Mouse (Mus musculus): Measurements from ENCODE around the gene Brd2.

The Brd2 gene

DNA sequence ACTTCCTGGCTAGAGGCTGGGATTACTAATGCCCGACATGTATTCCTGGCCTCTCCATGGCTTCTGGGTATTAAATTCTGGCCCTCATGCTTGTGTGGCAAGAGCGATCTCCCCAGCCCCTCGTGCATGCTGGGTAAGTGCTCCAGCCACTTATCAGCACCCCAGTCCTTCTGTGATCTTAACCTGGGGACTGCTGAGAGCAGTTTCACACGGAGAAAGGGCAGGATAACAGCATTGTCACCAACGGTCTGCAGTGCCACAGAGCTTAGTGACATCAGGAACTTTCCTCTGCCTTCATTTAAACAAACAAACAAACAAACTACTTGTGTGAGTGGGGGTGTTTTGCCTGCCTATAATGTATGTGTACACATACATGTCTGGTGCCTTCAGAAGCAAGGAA is 17.8 kb upstream of the Brd2 start:
- DNase-seq (ENCODE audit: low read depth, low spot score): no peak
- Histone ChIP-seq H3K36me3 (ENCODE audit: control insufficient read depth, insufficient read depth, low read length, poor library complexity, severe bottlenecking) (peaks cover 24% of the 10 kb centered on the region), H3K27me3 (ENCODE audit: control insufficient read depth, insufficient read depth, low read length, poor library complexity, severe bottlenecking) (no peaks in the 10 kb centered on the region)

DNA sequence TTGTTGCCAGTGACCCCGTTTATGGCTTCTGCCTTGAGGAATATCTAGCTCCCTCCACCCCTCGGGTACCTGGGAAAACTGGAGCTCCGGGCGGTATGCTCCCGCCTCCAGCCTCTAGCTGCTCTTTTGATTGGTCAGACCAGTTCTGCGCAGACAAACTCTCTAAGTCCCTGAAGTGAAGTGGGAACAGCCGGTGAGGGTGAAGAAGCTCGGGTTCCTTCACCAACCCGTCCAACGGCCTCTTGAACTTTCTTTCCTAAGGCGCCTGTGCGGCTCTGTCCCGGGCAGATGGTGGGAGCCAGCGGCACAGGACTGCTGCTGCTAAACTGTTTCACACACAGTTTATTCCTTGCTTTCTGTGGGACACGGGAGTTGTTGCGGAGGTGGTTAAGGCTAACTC is 17.0 kb upstream of the Brd2 start:
- no peak for DNase-seq (ENCODE audit: low read depth, low spot score)
- H3K27me3 ChIP-seq (ENCODE audit: control insufficient read depth, insufficient read depth, low read length, poor library complexity, severe bottlenecking): no peaks in the 10 kb centered on the region
- peaks cover 24% of the 10 kb centered on the region for H3K36me3 ChIP-seq (ENCODE audit: control insufficient read depth, insufficient read depth, low read length, poor library complexity, severe bottlenecking)

DNA sequence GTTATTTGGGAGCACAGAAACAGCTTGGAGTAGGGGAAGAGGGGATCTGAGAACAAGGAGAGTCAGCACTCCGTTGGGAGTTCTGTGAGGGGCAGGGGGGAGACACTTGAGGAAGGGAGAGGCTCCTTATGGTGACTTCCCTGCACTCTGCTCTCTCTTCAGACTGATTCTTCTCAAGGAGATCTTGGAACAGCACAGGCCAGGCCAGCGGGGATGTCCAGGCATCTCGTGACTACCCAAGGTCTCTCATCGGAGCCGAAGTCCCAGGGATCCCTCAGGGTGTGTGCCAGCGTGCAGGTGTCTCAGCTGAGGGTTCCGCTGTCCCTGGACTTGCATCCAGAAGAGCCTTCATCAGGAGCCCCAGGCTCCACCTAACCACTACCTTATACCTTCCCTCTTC is 16.2 kb upstream of the Brd2 start:
- Histone ChIP-seq H3K36me3 (ENCODE audit: control insufficient read depth, insufficient read depth, low read length, poor library complexity, severe bottlenecking) (peaks cover 24% of the 10 kb centered on the region), H3K27me3 (ENCODE audit: control insufficient read depth, insufficient read depth, low read length, poor library complexity, severe bottlenecking) (no peaks in the 10 kb centered on the region)
- DNase-seq (ENCODE audit: low read depth, low spot score): no peak

DNA sequence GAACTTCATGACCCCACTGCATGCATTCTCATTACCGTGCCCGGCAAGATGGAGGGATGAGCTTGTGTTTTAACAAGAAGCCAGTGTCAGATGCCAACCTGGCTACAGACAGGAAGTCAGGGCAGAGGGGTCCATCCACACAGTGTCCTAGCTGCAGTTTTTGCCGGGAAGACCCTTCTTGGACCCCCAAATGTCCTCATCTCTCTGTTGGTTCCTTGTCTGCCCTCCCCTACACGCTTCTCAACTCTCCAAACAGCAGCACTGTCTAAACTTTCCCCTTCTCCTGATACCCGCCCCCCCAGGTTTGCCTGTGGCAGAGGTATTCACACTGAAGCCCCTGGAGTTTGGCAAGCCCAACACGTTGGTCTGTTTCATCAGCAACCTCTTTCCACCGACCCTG is 15.2 kb upstream of the Brd2 start:
- no peak for DNase-seq (ENCODE audit: low read depth, low spot score)
- no peaks in the 10 kb centered on the region for H3K27me3 ChIP-seq (ENCODE audit: control insufficient read depth, insufficient read depth, low read length, poor library complexity, severe bottlenecking)
- peaks cover 24% of the 10 kb centered on the region for H3K36me3 ChIP-seq (ENCODE audit: control insufficient read depth, insufficient read depth, low read length, poor library complexity, severe bottlenecking)

DNA sequence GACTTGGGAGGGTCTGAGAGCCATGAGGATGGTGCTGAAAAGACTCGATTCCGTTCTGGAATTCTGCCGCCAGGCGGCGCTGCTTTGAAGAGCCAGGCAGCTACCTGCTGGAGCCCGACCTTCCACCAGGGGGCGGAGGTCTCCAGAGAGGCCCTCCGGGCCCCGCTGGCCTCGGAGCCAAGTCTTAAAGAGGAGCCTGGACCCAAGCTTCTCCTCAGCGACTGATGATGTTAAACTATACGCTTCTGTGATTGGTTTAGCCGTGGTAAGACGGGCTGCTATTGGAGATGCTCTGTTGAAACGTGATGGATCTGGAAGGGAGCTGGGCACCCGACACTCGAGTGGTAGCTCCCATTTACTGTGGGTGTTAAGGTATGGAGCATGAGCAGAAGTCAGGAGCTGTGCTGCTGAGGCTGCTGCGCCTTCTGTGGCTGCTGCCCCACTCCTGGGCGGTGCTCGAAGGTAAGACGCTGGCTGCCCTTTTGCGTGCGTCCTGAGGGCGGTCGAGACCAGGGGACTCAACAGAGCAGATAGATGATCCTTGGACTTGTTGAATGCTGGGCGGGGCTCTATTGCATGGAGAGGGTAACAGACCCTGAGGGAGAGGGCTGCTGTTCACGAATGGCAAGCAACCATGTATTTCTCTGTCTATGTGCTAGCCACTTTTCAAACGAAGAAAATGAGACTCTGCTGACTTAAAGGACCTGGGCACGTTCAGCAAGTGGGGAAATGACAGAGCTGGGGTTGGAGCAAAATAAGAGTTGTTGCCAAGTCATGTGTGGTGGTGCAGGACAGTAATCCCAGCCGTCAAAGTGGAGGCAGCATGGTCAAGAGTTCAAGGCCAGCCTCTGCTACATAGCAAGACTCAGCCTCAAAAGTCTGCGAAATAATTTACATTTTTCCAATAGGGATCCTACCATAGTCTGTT is 13.1 kb upstream of the Brd2 start:
- peak; percentile 100 for DNase-seq (ENCODE audit: low read depth, low spot score)
- Histone ChIP-seq H3K36me3 (ENCODE audit: control insufficient read depth, insufficient read depth, low read length, poor library complexity, severe bottlenecking) (peaks cover 24% of the 10 kb centered on the region), H3K27me3 (ENCODE audit: control insufficient read depth, insufficient read depth, low read length, poor library complexity, severe bottlenecking) (no peaks in the 10 kb centered on the region)

DNA sequence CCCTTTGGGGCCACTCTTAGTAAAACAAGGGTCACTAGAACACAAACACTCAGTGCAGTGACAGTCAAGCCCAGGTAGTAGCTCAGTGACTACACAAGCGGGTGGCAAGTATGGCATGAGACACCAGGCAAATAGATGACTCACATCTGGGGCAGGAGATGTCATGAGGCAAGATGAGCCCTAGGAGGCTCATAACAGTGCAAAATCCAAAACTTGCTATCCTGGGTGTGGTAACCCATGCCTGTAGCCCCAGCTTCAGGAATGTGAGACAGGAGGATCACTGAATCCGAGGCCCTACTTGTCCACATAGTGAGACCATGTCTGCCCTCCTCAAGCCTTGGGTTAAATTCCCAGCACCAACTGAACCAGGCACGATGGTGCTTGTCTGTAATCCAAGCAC is 12.0 kb upstream of the Brd2 start:
- no peak for DNase-seq (ENCODE audit: low read depth, low spot score)
- no peaks in the 10 kb centered on the region for H3K27me3 ChIP-seq (ENCODE audit: control insufficient read depth, insufficient read depth, low read length, poor library complexity, severe bottlenecking)

DNA sequence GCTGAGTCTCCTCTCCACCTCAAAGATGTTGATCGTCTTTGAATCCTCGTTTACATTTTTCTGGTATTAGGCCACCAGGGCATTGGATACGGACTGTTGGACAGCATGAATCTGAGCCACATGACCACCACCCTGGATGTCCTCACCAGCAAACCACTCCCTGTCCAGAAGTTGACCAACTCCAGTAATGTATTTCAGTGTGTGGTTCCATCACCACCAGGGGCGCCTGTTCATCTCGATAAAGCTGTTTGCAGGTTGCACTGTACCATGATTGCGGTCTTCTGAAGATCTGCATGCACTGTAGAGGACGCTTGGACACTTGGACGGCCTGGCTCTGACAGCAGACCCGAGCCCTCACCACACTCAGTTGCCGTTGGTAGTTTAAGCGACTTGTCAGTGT is 10.9 kb upstream of the Brd2 start:
- DNase-seq (ENCODE audit: low read depth, low spot score): peak; percentile 54
- Histone ChIP-seq H3K27me3 (ENCODE audit: control insufficient read depth, insufficient read depth, low read length, poor library complexity, severe bottlenecking) (no peaks in the 10 kb centered on the region), H3K36me3 (ENCODE audit: control insufficient read depth, insufficient read depth, low read length, poor library complexity, severe bottlenecking) (peaks cover 13% of the 10 kb centered on the region)

More for the DNA sequence above, 12.0 kb upstream of the Brd2 start:
- H3K36me3 ChIP-seq (ENCODE audit: control insufficient read depth, insufficient read depth, low read length, poor library complexity, severe bottlenecking): peaks cover 20% of the 10 kb centered on the region

DNA sequence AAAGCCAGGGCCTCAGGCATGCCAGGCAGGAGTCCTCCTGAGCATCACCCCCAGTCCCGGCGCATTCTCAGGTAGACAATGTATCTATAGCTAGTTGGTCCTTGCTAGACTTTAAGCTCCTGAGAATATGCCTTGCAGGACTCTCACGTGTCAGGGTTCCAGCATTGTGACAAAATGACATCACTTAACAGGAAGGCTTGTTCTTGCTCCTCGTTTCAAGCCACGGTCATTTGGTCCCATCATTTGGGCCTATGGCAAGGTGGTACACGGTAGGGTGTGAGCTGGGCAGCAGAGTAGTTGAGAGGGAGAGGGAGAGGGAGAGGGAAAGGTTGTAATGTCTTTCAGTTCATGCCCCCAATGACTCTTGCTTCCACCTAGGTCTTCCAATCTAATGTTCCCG is 9.5 kb upstream of the Brd2 start:
- no peak for DNase-seq (ENCODE audit: low read depth, low spot score)
- no peaks in the 10 kb centered on the region for H3K27me3 ChIP-seq (ENCODE audit: control insufficient read depth, insufficient read depth, low read length, poor library complexity, severe bottlenecking)
- H3K36me3 ChIP-seq (ENCODE audit: control insufficient read depth, insufficient read depth, low read length, poor library complexity, severe bottlenecking): no peaks in the 10 kb centered on the region

DNA sequence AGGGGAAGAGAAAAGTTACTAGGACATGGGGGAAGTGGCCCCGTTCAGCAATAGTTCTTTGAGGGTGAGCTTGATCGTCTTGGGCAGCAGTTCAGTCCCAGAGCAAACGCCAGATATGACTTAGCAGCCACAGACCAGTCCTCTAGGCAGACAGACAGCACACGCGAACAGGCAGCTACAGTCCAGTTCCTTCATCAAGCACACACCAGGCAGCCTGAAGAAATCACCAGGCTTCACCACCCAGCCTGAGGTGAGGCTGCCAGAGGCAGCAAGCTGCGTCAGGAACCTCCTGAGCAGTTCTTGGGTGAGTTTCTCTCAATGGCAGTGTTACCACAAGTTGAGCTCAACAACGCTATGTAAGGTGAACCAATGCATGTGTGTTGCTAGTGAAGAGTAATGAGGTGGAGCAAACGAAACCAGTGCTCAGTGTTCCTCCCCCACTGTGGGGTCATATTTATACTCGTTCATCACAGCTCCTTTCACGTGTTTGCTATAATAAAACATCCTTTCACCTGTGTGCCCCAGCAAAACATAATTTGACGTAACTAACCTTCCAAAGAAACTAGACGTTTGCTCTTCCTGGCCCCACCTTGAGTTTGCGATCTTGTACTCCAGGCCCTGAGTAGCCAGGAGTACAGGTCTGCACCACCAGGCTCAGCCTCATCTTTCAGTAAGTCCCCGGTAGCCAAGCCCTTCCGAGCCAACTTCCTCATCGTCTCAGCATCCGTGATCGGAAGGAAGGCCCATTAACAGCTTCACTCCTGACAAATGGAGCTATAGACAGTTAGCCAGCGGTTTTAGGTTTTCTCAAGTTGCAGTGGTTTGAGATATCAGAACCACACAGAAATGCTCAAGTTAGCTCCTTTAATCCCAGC is 7.9 kb upstream of the Brd2 start:
- no peak for DNase-seq (ENCODE audit: low read depth, low spot score)
- H3K36me3 ChIP-seq (ENCODE audit: control insufficient read depth, insufficient read depth, low read length, poor library complexity, severe bottlenecking): no peaks in the 10 kb centered on the region
- no peaks in the 10 kb centered on the region for H3K27me3 ChIP-seq (ENCODE audit: control insufficient read depth, insufficient read depth, low read length, poor library complexity, severe bottlenecking)

DNA sequence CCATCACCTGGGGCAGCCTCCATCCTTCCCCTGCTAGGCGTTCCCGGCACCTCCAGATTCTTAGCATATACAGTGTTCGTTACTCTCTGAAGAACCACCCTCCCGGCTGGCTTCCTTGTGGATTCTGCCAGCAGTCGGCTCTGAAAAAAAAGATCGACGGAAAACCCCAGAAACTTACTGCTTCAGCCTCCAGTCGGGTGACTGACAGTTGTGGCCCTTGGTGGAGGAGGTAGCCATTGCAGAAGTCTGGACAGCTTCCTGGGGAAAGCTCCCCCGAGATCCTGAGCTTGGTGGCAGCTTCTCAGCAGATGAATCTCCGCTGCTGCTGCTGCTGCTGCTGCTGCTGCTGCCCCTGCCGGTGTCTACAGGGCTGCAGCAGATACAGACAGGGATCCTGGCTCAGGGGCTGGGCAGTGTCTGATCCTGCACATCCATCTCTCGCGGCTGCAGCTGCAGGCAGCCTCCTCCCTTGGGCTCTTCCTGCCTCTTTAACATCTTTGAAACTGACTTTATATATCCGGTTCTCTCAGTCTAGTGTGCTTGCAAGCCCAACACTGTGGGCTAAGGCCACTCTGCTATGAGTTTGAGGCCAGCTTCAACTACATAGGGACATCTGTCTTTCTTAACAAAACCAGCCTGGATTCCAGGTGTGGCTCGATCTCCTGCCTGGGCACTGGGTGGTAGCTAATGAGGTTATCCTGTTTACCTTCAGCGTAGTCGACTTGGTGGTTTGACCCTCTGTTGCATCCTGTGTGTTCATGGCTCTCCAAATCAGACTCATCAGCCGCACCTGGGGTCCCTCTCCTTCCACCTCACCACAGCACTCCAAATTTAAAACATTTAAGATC is 6.7 kb upstream of the Brd2 start:
- no peaks in the 10 kb centered on the region for H3K27me3 ChIP-seq (ENCODE audit: control insufficient read depth, insufficient read depth, low read length, poor library complexity, severe bottlenecking)
- peak; percentile 46 for DNase-seq (ENCODE audit: low read depth, low spot score)
- H3K36me3 ChIP-seq (ENCODE audit: control insufficient read depth, insufficient read depth, low read length, poor library complexity, severe bottlenecking): no peaks in the 10 kb centered on the region

DNA sequence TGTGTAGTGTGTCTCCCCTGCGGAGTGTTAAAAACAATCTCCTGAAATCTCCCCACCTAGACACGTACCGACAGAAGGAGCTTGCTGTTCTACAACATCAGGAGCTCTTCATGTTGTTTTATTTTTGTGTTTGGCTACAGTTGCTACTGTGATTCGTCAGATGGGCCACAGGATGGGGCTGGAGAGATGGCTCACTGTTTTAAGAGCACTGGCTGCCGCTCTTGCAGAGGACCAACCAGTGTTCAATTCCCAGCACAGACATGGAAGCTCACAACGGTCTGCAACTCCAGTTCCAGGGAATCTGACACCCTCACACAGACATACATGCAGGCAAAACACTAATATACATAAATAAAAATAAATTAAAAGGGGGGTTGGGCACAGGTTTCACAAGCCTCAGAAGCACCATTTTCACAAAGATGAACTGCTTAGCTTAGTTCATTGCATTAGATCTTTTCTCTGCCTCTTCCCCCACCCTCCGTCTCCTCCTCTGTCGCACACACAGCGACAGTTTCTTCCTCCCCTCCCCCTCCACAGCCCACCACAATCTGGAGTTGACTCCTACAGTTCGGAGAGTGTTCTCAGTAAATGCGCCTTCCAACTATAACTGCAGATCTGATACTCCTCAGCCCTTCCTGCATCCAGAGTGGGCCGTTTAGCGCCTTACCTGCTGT is 6.0 kb upstream of the Brd2 start:
- peak; percentile 54 for DNase-seq (ENCODE audit: low read depth, low spot score)
- H3K36me3 ChIP-seq (ENCODE audit: control insufficient read depth, insufficient read depth, low read length, poor library complexity, severe bottlenecking): no peaks in the 10 kb centered on the region
- H3K27me3 ChIP-seq (ENCODE audit: control insufficient read depth, insufficient read depth, low read length, poor library complexity, severe bottlenecking): no peaks in the 10 kb centered on the region

DNA sequence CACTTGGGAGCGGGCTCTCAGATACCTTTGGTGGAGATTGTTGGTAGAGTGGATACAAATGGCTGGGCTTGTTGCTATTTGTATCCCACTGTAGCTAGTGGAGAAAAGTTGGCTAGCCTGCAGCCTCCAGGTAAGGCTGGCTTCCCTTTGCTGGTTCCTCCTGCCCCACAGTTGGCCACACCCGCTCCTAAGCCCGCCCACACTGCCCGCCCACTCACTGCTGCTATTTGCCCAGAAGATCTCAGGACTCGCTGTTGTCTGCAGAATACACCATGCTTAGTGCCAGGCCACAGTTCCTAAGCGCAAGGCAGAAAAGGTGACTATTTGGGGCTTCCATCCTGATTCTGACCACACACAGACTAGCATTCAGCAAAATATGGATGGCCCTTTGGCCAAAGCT is 5.0 kb upstream of the Brd2 start:
- DNase-seq (ENCODE audit: low read depth, low spot score): peak; percentile 86
- Histone ChIP-seq H3K36me3 (ENCODE audit: control insufficient read depth, insufficient read depth, low read length, poor library complexity, severe bottlenecking) (no peaks in the 10 kb centered on the region), H3K27me3 (ENCODE audit: control insufficient read depth, insufficient read depth, low read length, poor library complexity, severe bottlenecking) (no peaks in the 10 kb centered on the region)

DNA sequence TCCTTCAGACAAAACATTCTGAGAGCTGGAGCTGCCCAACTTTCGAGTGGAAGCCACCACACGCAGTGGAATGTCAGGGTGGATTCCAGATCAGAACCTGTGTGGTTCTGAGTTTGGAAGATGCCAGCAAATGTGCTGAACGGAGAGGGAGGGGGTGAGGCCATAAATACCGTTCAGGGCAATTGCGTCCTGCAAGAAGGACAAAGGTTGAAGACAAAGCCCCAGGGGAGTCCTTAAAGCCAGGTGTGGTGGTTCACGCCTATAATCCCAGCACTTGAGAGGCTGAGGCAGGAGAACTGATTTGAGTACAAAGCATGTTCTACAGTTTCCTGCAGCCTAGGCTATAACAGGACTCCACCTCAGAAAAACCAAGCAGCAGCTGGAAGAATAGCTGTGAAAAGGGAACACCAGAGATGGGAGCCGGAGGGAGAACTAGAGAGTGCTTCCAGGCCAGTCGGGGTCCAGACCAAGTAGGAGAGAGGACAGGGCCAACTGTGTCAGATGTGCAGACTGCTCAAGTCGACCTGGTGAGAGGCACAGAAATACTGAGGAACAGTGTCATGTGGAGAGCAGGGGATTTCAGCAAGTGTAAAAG is 4.5 kb upstream of the Brd2 start:
- no peak for DNase-seq (ENCODE audit: low read depth, low spot score)
- H3K36me3 ChIP-seq (ENCODE audit: control insufficient read depth, insufficient read depth, low read length, poor library complexity, severe bottlenecking): no peaks in the 10 kb centered on the region

DNA sequence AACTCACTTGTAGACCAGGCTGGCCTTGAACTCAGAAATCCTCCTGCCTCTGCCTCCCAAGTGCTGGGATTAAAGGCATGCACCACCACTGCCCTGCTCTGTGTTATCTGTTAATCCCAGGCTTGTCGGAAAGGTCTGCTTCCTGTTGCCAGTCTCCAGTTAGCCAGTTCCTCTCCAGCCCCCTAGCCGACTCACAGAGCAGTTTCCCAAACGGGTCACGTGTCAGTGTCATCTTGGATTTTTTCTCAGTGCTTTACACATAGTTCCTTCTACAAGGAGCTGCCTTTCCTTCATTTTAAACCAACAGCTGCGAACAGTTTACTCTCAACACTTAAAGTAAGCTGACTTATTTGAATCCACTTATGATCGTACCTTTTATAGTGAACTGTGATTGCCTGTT is 2.2 kb upstream of the Brd2 start:
- H3K27me3 ChIP-seq (ENCODE audit: control insufficient read depth, insufficient read depth, low read length, poor library complexity, severe bottlenecking): no peaks in the 10 kb centered on the region
- H3K36me3 ChIP-seq (ENCODE audit: control insufficient read depth, insufficient read depth, low read length, poor library complexity, severe bottlenecking): no peaks in the 10 kb centered on the region
- DNase-seq (ENCODE audit: low read depth, low spot score): no peak

More for the DNA sequence above, 4.5 kb upstream of the Brd2 start:
- no peaks in the 10 kb centered on the region for H3K27me3 ChIP-seq (ENCODE audit: control insufficient read depth, insufficient read depth, low read length, poor library complexity, severe bottlenecking)

Data from splenic B cell, adult 2 months (primary cell).